Mouse (Mus musculus) MEL (cell line): ENCODE measurements at regions not wholly inside any gene's neighbourhood (a gene's known extent, or its start where the extent isn't known, plus 50 kb on each side); places are given as distances from the start of the nearest gene placed in this dataset.

Source experiments
- DNase-seq: peaks from one replicate; pipeline ENCODE4 v3.0.0; 2011; ENCODE audit warnings: low read depth, low spot score
- H3K27ac ChIP-seq: 2 replicates; pipeline ENCODE4 v1.5.1; 2012; ENCODE audit warnings: low read depth, mild to moderate bottlenecking, control low read depth, low read length, moderate library complexity; ENCODE audit not compliant: control insufficient read depth
- H3K27me3 ChIP-seq, 2 experiments: fragments of 150-350 bp in 1 of 2; sonication (generic) in 1 of 2; 2 replicates each; pipeline ENCODE4 v1.6.1; 2012; ENCODE audit warnings: low read length in 2 of 2, mild to moderate bottlenecking in 2 of 2, improper control_type of control experiment in 1 of 2, moderate library complexity in 1 of 2; ENCODE audit not compliant: insufficient read depth in 2 of 2, control insufficient read depth in 1 of 2
- H3K36me3 ChIP-seq, 2 experiments: 2 replicates each; pipeline ENCODE4 v1.6.1; 2012 to 2014; ENCODE audit warnings: low read length in 2 of 2, improper control_type of control experiment in 1 of 2, inconsistent platforms in 1 of 2, mild to moderate bottlenecking in 1 of 2; ENCODE audit not compliant: insufficient read depth in 2 of 2, control insufficient read depth in 1 of 2
- H3K4me1 ChIP-seq, 2 experiments: fragments of 150-350 bp in 1 of 2; sonication (generic) in 1 of 2; 2 replicates each; pipeline ENCODE4 v1.6.1; 2012; ENCODE audit warnings: low read length in 2 of 2, improper control_type of control experiment in 1 of 2, mild to moderate bottlenecking in 1 of 2; ENCODE audit not compliant: insufficient read depth in 2 of 2, control insufficient read depth in 1 of 2
- H3K4me3 ChIP-seq, 2 experiments: fragments of 150-350 bp in 1 of 2; sonication (generic) in 1 of 2; 2 replicates each; pipeline ENCODE4 v1.5.1; 2012; ENCODE audit warnings: low read depth in 2 of 2, low read length in 2 of 2, mild to moderate bottlenecking in 2 of 2, moderate library complexity in 2 of 2, control low read depth in 1 of 2, improper control_type of control experiment in 1 of 2; ENCODE audit not compliant: control insufficient read depth in 1 of 2, insufficient read depth in 1 of 2
- H3K79me2 ChIP-seq: 2 replicates; pipeline ENCODE4 v1.6.1; 2012; ENCODE audit warnings: mild to moderate bottlenecking, low read length, moderate library complexity; ENCODE audit not compliant: control insufficient read depth, poor library complexity, insufficient read depth
- H3K9ac ChIP-seq: 2 replicates; pipeline ENCODE4 v1.6.1; 2012; ENCODE audit warnings: low read depth, mild to moderate bottlenecking, control low read depth, low read length, moderate library complexity; ENCODE audit not compliant: control insufficient read depth, poor library complexity, severe bottlenecking
- H3K9me3 ChIP-seq: fragments of 150-350 bp; sonication (generic); replicated peaks from 2 replicates; pipeline ENCODE4 v1.6.1; 2012; ENCODE audit warnings: mild to moderate bottlenecking, low read length, improper control_type of control experiment, moderate library complexity; ENCODE audit not compliant: insufficient read depth
- BHLHE40 ChIP-seq: IDR thresholded peaks from 2 replicates; pipeline ENCODE4 v1.6.1; 2012; ENCODE audit warnings: low read depth, mild to moderate bottlenecking, inconsistent platforms, low read length, improper control_type of control experiment, borderline replicate concordance
- CHD2 ChIP-seq: IDR thresholded peaks from 2 replicates; pipeline ENCODE4 v1.6.1; 2011; ENCODE audit warnings: low read length, improper control_type of control experiment
- CTCF ChIP-seq, 3 experiments: IDR thresholded peaks in 2 of 3; conservative IDR thresholded peaks in 1 of 3; 2 replicates each; pipeline ENCODE4 v1.5.1; 2011 to 2012; ENCODE audit warnings: low read length in 3 of 3, low read depth in 2 of 3, mild to moderate bottlenecking in 2 of 3, improper control_type of control experiment in 1 of 3, inconsistent platforms in 1 of 3, mixed read lengths in 1 of 3, moderate library complexity in 1 of 3; ENCODE audit not compliant: control insufficient read depth in 1 of 3, insufficient read depth in 1 of 3, poor library complexity in 1 of 3, severe bottlenecking in 1 of 3
- E2F4 ChIP-seq: IDR thresholded peaks from 2 replicates; pipeline ENCODE4 v1.6.1; 2011; ENCODE audit warnings: low read depth, low read length, improper control_type of control experiment, borderline replicate concordance
- ELF1 ChIP-seq: IDR thresholded peaks from 2 replicates; pipeline ENCODE4 v1.6.1; 2014; ENCODE audit warnings: low read depth, mild to moderate bottlenecking, inconsistent platforms, low read length, improper control_type of control experiment, moderate library complexity
- KAT2A ChIP-seq: conservative IDR thresholded peaks from 2 replicates; pipeline ENCODE4 v1.6.1; 2012; ENCODE audit warnings: low read depth, low read length, improper control_type of control experiment, inconsistent platforms
- MAFK ChIP-seq: IDR thresholded peaks from 2 replicates; pipeline ENCODE4 v1.6.1; 2011; ENCODE audit warnings: low read depth, mild to moderate bottlenecking, low read length, improper control_type of control experiment, borderline replicate concordance
- NRF1 ChIP-seq: IDR thresholded peaks from 2 replicates; pipeline ENCODE4 v1.6.1; 2014; ENCODE audit warnings: low read depth, mild to moderate bottlenecking, inconsistent platforms, low read length, improper control_type of control experiment, moderate library complexity; ENCODE audit not compliant: poor library complexity, insufficient read depth, severe bottlenecking
- RAD21 ChIP-seq: IDR thresholded peaks from 2 replicates; pipeline ENCODE4 v1.6.1; 2011; ENCODE audit warnings: mild to moderate bottlenecking, low read depth, low read length, improper control_type of control experiment
- RCOR1 ChIP-seq: IDR thresholded peaks from 2 replicates; pipeline ENCODE4 v1.6.1; 2012; ENCODE audit warnings: low read depth, mild to moderate bottlenecking, inconsistent platforms, low read length, improper control_type of control experiment
- SMC3 ChIP-seq: IDR thresholded peaks from 2 replicates; pipeline ENCODE4 v1.6.1; 2011; ENCODE audit warnings: low read depth, low read length, improper control_type of control experiment
- TAL1 ChIP-seq: IDR thresholded peaks from 2 replicates; pipeline ENCODE4 v1.6.1; 2012; ENCODE audit warnings: mild to moderate bottlenecking, inconsistent platforms, low read length, moderate library complexity, mixed read lengths
- TBP ChIP-seq: IDR thresholded peaks from 2 replicates; pipeline ENCODE4 v1.8.0; 2011; ENCODE audit warnings: low read depth, low read length, improper control_type of control experiment
- TCF12 ChIP-seq: IDR thresholded peaks from 2 replicates; pipeline ENCODE4 v1.6.1; 2014; ENCODE audit warnings: low read depth, mild to moderate bottlenecking, inconsistent platforms, low read length, improper control_type of control experiment, moderate library complexity
- ZKSCAN1 ChIP-seq: IDR thresholded peaks from 2 replicates; pipeline ENCODE4 v1.6.1; 2012; ENCODE audit warnings: low read depth, mild to moderate bottlenecking, inconsistent platforms, low read length, improper control_type of control experiment, moderate library complexity
- ZMIZ1 ChIP-seq: IDR thresholded peaks from 2 replicates; pipeline ENCODE4 v1.6.1; 2012; ENCODE audit warnings: low read depth, mild to moderate bottlenecking, inconsistent platforms, low read length, improper control_type of control experiment, moderate library complexity

- no peaks in the 10 kb centered on the region for H3K79me2 ChIP-seq
- H3K27ac ChIP-seq: no peak overlapping the region
- H3K9me3 ChIP-seq: no peaks in the 10 kb centered on the region
- H3K36me3 ChIP-seq: no peaks in the 10 kb centered on the region
- H3K9ac ChIP-seq: no peak overlapping the region
- no peak for DNase-seq
- no peaks in the 10 kb centered on the region for H3K27me3 ChIP-seq
- no peak for TF ChIP-seq KAT2A
- TF ChIP-seq TBP: no peak
- TF ChIP-seq NRF1: no peak
- TF ChIP-seq ZMIZ1: no peak
- TF ChIP-seq TAL1: no peak
- no peak for TF ChIP-seq RCOR1
- no peak for TF ChIP-seq SMC3
- TF ChIP-seq BHLHE40: no peak
- no peak for TF ChIP-seq MAFK
- no peak for TF ChIP-seq ELF1
- TF ChIP-seq CTCF (IDR thresholded peaks at IDR 0.05 in 2 of 3, conservative IDR thresholded peaks at IDR 0.05 in 1 of 3; ENCODE audit: control insufficient read depth in 1 of 3, insufficient read depth in 1 of 3, low read depth in 2 of 3, low read length in 3 of 3, poor library complexity in 1 of 3, severe bottlenecking in 1 of 3): no peak
- no peak for TF ChIP-seq ZKSCAN1
- TF ChIP-seq CHD2: no peak
- H3K4me1 ChIP-seq: no peaks in the 10 kb centered on the region
- H3K4me3 ChIP-seq: no peak overlapping the region
Measured at GRCm38 (mm10) chr5:106004292-106004917, 128.0 kb downstream of the Zfp326 start.

GRCm38 (mm10) chr5:106003321-106004291 is 127.2 kb downstream of the Zfp326 start:
- H3K9ac ChIP-seq: no peak overlapping the region
- H3K79me2 ChIP-seq: no peaks in the 10 kb centered on the region
- DNase-seq: no peak
- no peak overlapping the region for H3K4me3 ChIP-seq
- TF ChIP-seq RAD21 (no peak), TCF12 (no peak), E2F4 (no peak)
- H3K36me3 ChIP-seq: no peaks in the 10 kb centered on the region
- H3K27ac ChIP-seq: no peak overlapping the region
- no peaks in the 10 kb centered on the region for H3K9me3 ChIP-seq
- H3K27me3 ChIP-seq: no peaks in the 10 kb centered on the region
- no peaks in the 10 kb centered on the region for H3K4me1 ChIP-seq
